Mouse (Mus musculus) E14TG2a.4 (cell line): ENCODE results near the gene Ntm.

ENCODE experiments used
- H3K27me3 ChIP-seq: 2 replicates; pipeline ENCODE4 v1.6.1; 2014; ENCODE audit warnings: low read length, control low read depth; ENCODE audit not compliant: insufficient read depth
- H3K36me3 ChIP-seq: 2 replicates; pipeline ENCODE4 v1.6.1; 2014; ENCODE audit warnings: low read length, control low read depth; ENCODE audit not compliant: insufficient read depth
- H3K4me1 ChIP-seq: replicated peaks from 2 replicates; pipeline ENCODE4 v1.6.1; 2014; ENCODE audit warnings: low read depth, low read length, control low read depth
- H3K4me3 ChIP-seq: replicated peaks from 2 replicates; pipeline ENCODE4 v1.5.1; 2014; ENCODE audit warnings: mild to moderate bottlenecking, low read length
- H3K9me3 ChIP-seq: 2 replicates; pipeline ENCODE4 v1.6.1; 2014; ENCODE audit warnings: low read length, control low read depth
- CTCF ChIP-seq: conservative IDR thresholded peaks from 2 replicates; pipeline ENCODE4 v1.5.1; 2014; ENCODE audit warnings: low read length
- NANOG ChIP-seq: IDR thresholded peaks from 2 replicates; pipeline ENCODE4 v1.6.1; 2014; ENCODE audit warnings: borderline replicate concordance, low read length, mixed read lengths
- POU5F1 ChIP-seq: IDR thresholded peaks from 2 replicates; pipeline ENCODE4 v1.6.1; 2014; ENCODE audit warnings: low read length, borderline replicate concordance

The Ntm gene

DNA sequence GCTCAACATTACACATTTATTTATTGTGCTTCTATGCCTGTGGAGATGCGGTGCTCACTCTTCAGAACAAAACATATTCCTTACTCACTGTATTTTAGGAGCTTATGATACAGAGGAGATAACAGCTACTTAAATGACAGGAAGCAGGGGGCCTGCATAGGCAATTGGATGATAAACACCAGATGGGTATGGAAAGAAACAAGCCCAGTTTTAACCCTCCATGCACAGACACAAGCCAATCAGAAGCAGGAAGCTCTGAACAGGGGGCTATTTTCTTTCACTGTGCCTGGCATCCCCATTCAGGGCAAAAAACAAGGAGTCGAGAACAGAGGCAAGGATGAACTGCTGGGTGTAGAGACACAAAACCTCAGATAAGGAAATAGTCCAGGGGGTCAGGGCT, 768.7 kb downstream of the Ntm start:
- Histone ChIP-seq H3K36me3 (no peaks in the 10 kb centered on the region), H3K4me1 (no peaks in the 10 kb centered on the region), H3K4me3 (no peak overlapping the region), H3K27me3 (peaks cover 3% of the 10 kb centered on the region; the same call in 1 of the 2 replicates), H3K9me3 (no peaks in the 10 kb centered on the region)
- TF ChIP-seq NANOG (no peak), CTCF (no peak)

DNA sequence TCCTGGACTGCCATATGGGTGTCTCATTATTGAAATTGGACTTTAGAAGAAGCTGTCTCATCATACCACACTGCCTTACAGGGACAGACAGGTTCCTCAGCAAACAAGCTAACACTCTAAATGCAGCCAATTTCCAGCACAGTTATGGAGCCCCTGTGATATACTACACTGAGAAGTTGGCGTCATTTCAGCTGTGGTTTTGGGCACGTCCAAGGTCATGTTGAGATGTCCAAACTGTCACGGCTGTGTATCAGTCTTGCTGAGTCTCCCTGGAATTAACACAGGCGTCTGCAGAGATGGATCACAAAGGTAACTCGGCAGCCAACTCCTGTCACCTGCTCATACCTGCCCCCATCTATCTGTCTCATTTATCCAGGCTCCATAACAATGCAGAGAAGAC, 779.9 kb downstream of the Ntm start:
- H3K4me1 ChIP-seq, result peaks cover 6% of the 10 kb centered on the region
- H3K27me3 ChIP-seq, result no peaks in the 10 kb centered on the region
- no peak for TF ChIP-seq NANOG
- no peak for TF ChIP-seq CTCF
- TF ChIP-seq POU5F1, result no peak
- H3K36me3 ChIP-seq, result no peaks in the 10 kb centered on the region
- H3K9me3 ChIP-seq, result no peaks in the 10 kb centered on the region
- no peak overlapping the region for H3K4me3 ChIP-seq

GRCm38 (mm10) chr9:29181661-29182060, 781.3 kb downstream of the Ntm start:
- TF ChIP-seq NANOG, result no peak
- no peak for TF ChIP-seq CTCF
- TF ChIP-seq POU5F1, result no peak
- no peaks in the 10 kb centered on the region for H3K27me3 ChIP-seq
- peaks cover 6% of the 10 kb centered on the region for H3K4me1 ChIP-seq
- H3K36me3 ChIP-seq, result no peaks in the 10 kb centered on the region
- H3K9me3 ChIP-seq, result 0 out of 2 replicates have a peak, but pooled peaks cover under 1% of the 10 kb centered on the region
- H3K4me3 ChIP-seq, result no peak overlapping the region

- H3K9me3 ChIP-seq, result no peaks in the 10 kb centered on the region
- H3K4me3 ChIP-seq, result no peak overlapping the region
- no peaks in the 10 kb centered on the region for H3K27me3 ChIP-seq
- no peaks in the 10 kb centered on the region for H3K36me3 ChIP-seq
- H3K4me1 ChIP-seq, result no peaks in the 10 kb centered on the region
- TF ChIP-seq NANOG (no peak), POU5F1 (no peak), CTCF (no peak)
Measured at GRCm38 (mm10) chr9:29165731-29166130, 797.2 kb downstream of the Ntm start.

DNA sequence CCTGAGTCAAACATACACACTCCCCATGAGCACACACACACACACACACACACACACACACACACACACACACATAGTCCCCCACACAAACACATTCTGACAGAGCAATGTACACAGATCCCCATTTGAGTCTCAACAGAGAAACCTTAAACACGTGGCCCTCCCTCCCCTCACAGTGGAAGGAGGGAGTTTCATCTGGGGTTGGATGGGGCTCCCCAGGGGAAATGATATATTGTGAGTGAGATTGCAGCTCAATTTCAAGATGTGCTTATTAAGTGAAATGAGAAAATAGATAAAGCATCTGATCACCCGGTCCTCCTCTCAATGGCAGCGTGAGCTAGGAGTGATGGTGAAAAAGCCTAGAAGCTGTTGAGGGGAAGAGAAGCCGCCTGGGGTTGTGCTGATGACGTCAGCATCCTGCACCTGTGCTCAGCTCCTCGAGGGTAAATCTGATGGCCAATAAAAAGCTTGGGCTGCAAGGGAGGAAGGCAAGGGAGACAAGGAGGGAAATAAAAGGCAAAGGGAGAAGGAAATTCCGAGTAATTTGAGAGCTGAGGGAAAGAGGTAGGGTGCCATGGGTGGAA, 801.8 kb downstream of the Ntm start:
- no peaks in the 10 kb centered on the region for H3K36me3 ChIP-seq
- no peak for TF ChIP-seq CTCF
- TF ChIP-seq POU5F1, result no peak
- no peak for TF ChIP-seq NANOG
- no peaks in the 10 kb centered on the region for H3K27me3 ChIP-seq
- no peaks in the 10 kb centered on the region for H3K4me1 ChIP-seq
- H3K4me3 ChIP-seq, result no peak overlapping the region
- no peaks in the 10 kb centered on the region for H3K9me3 ChIP-seq

DNA sequence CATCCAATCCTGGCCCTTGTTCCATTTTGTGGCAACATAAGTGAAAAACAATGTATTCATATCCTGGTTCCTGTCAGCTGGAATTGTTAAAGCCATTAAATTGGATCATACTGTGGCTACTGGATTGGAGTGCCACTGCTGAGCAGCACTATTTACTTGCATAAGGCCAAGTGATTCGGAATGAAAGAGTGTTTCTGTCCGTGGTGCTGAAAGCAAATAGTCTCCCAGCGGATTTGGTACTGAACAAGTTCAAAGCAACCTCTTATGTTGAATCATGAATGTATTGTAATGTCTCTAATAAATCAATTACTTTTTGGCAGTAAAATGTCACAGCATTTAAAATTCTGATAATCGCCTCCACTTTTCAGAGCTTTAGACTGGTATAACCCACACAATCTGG, 817.0 kb downstream of the Ntm start:
- no peak for TF ChIP-seq NANOG
- no peak for TF ChIP-seq POU5F1
- TF ChIP-seq CTCF, result no peak
- H3K4me3 ChIP-seq, result no peak overlapping the region
- no peaks in the 10 kb centered on the region for H3K36me3 ChIP-seq
- H3K27me3 ChIP-seq, result no peaks in the 10 kb centered on the region
- no peaks in the 10 kb centered on the region for H3K9me3 ChIP-seq
- H3K4me1 ChIP-seq, result no peaks in the 10 kb centered on the region

DNA sequence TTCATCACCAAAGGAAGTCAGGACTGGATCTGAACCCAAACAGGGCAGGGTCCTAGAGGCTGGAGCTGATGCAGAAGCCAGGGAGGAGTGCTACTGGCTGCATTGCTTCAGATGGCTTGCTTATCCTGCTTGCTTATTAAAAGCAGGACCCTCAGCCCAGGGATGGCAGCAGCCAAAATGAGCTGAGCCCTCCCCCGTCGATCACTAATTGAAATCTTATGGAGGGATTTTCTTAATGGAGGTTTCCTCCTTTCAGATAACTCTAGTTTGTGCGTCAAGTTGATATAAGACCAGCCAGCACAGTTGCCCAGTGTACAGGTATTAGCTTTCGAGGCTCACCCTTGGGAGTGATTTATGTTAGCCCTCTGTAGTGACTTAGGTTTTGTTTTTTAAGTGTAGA, 826.9 kb downstream of the Ntm start:
- H3K4me3 ChIP-seq, result no peak overlapping the region
- H3K4me1 ChIP-seq, result no peaks in the 10 kb centered on the region
- no peaks in the 10 kb centered on the region for H3K36me3 ChIP-seq
- H3K27me3 ChIP-seq, result no peaks in the 10 kb centered on the region
- TF ChIP-seq CTCF (no peak), POU5F1 (no peak), NANOG (no peak)
- H3K9me3 ChIP-seq, result no peaks in the 10 kb centered on the region

- Histone ChIP-seq H3K9me3 (no peaks in the 10 kb centered on the region), H3K36me3 (no peaks in the 10 kb centered on the region), H3K4me1 (no peaks in the 10 kb centered on the region), H3K4me3 (no peak overlapping the region), H3K27me3 (no peaks in the 10 kb centered on the region)
- TF ChIP-seq CTCF, result no peak
- no peak for TF ChIP-seq NANOG
- TF ChIP-seq POU5F1, result no peak
Measured at GRCm38 (mm10) chr9:29130717-29131292, 832.1 kb downstream of the Ntm start.

DNA sequence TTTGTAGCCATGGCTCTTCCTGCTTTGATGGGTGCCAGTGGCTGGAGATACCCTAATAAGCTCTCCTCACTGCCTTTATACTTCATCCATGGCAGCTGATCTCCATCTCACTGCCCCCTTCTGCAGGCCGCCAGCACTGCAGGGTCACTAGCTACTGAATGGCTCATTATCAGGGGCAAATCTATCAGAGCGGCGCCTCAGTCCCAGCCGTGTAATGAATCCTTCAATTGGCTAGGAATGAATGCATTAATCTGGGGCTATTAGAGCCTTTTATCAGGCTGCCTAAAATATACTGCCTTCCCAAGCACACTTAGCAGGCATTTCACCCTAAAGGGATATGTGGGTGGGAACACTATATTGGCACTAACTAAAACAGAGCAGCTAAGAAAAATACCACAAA, 832.6 kb downstream of the Ntm start:
- H3K4me3 ChIP-seq, result no peak overlapping the region
- H3K27me3 ChIP-seq, result no peaks in the 10 kb centered on the region
- H3K4me1 ChIP-seq, result no peaks in the 10 kb centered on the region
- no peaks in the 10 kb centered on the region for H3K36me3 ChIP-seq
- no peaks in the 10 kb centered on the region for H3K9me3 ChIP-seq
- TF ChIP-seq CTCF (no peak), NANOG (no peak), POU5F1 (no peak)
